In genomic region chr13:73446076-73446475, GRCm38 (mm10) we compare ENCODE assay signal across 11 mouse cellular contexts. TPM values are rescaled to one million over a fixed set of nuclear protein-coding genes. Genes with fewer than 3 reads are reported as not detected.
DNase-seq lines count a peak whose midpoint lies in the region; ATAC-seq and TF ChIP-seq lines count a peak whose summit lies in the region.
"Had no signal": no experiment of that assay in that cellular context is flagged by ENCODE, and none has a peak within 500 bp of the region (broad histone marks: within the 10 kb centered on the region; RNA-seq: fewer than 3 reads in every experiment).

No protein-coding gene starts in this region.

- H3K36me3 ChIP-seq in forebrain, postnatal 0 days (ENCODE audit: insufficient read depth): no peaks in the 10 kb centered on the region
- no peaks in the 10 kb centered on the region for H3K36me3 ChIP-seq in forebrain, embryonic 12.5 days (replicated peaks)
- no peaks in the 10 kb centered on the region for H3K36me3 ChIP-seq in limb, embryonic 11.5 days (ENCODE audit: control insufficient read depth, insufficient read depth, low read length)
- no peaks in the 10 kb centered on the region for H3K36me3 ChIP-seq in limb, embryonic 10.5 days
- H3K36me3 ChIP-seq in erythroblast, embryonic 14.5 days (ENCODE audit: control insufficient read depth): peaks cover 29% of the 10 kb centered on the region
- H3K36me3 ChIP-seq in liver, embryonic 16.5 days (ENCODE audit: control insufficient read depth, insufficient read depth): no peaks in the 10 kb centered on the region
- H3K36me3 ChIP-seq: midbrain, embryonic 12.5 days had no signal

- TF ChIP-seq CTCF in forebrain, postnatal 0 days (IDR thresholded peaks at IDR 0.05; ENCODE audit: low read depth): no peak

- no peak overlapping the region for H3K4me2 ChIP-seq in forebrain, postnatal 0 days (ENCODE audit: low read depth)
- H3K4me2 ChIP-seq in forebrain, embryonic 12.5 days: no peak overlapping the region
- H3K4me2 ChIP-seq in limb, embryonic 11.5 days (ENCODE audit: low read depth, severe bottlenecking): no peak overlapping the region
- H3K4me2 ChIP-seq in liver, embryonic 16.5 days (ENCODE audit: low read depth, low read length): peak overlapping the region; percentile 78
- H3K4me2 ChIP-seq: midbrain, embryonic 12.5 days had no signal

- ATAC-seq in forebrain, postnatal 0 days: no peak
- no peak for ATAC-seq in forebrain, embryonic 12.5 days (ENCODE audit: low FRiP score)
- 0 out of 2 replicates have a peak, but pooled peaks have one; percentile 13 for ATAC-seq in limb, embryonic 11.5 days (ENCODE audit: insufficient number of reproducible peaks, low FRiP score, low TSS enrichment, low read depth)
- ATAC-seq in liver, embryonic 16.5 days (ENCODE audit: low read depth): peak; percentile 78
- ATAC-seq: inflammation-experienced regulatory T-cells, adult 6 months had no signal

- no peak overlapping the region for H3K4me3 ChIP-seq in forebrain, postnatal 0 days (ENCODE audit: low read depth, low read length)
- no peak overlapping the region for H3K4me3 ChIP-seq in forebrain, embryonic 12.5 days (replicated peaks)
- no peak overlapping the region for H3K4me3 ChIP-seq in limb, embryonic 11.5 days (ENCODE audit: low read depth, low read length)
- H3K4me3 ChIP-seq in limb, embryonic 10.5 days: no peak overlapping the region
- peak overlapping the region; percentile 52 for H3K4me3 ChIP-seq in erythroblast, embryonic 14.5 days (replicated peaks)
- peak overlapping the region; percentile 44 for H3K4me3 ChIP-seq in liver, embryonic 16.5 days (ENCODE audit: low read depth, low read length)
- H3K4me3 ChIP-seq: midbrain, embryonic 12.5 days had no signal

- H3K9ac ChIP-seq in forebrain, postnatal 0 days: no peak overlapping the region
- no peak overlapping the region for H3K9ac ChIP-seq in forebrain, embryonic 12.5 days
- H3K9ac ChIP-seq in limb, embryonic 11.5 days (ENCODE audit: low read length): no peak overlapping the region
- H3K9ac ChIP-seq in liver, embryonic 16.5 days (ENCODE audit: low read depth, low read length): peak overlapping the region; percentile 69
- H3K9ac ChIP-seq: midbrain, embryonic 12.5 days had no signal

- H3K4me1 ChIP-seq in forebrain, postnatal 0 days (ENCODE audit: insufficient read depth): no peaks in the 10 kb centered on the region
- H3K4me1 ChIP-seq in forebrain, embryonic 12.5 days: no peaks in the 10 kb centered on the region
- no peaks in the 10 kb centered on the region for H3K4me1 ChIP-seq in limb, embryonic 11.5 days (ENCODE audit: control insufficient read depth, insufficient read depth, low read length)
- H3K4me1 ChIP-seq in limb, embryonic 10.5 days: peaks cover 7% of the 10 kb centered on the region; the same call in 1 of the 2 replicates
- H3K4me1 ChIP-seq in erythroblast, embryonic 14.5 days (ENCODE audit: control insufficient read depth): peaks cover 100% of the 10 kb centered on the region
- peaks cover 80% of the 10 kb centered on the region for H3K4me1 ChIP-seq in liver, embryonic 16.5 days (ENCODE audit: control insufficient read depth, low read depth, low read length)

- H3K27ac ChIP-seq in forebrain, postnatal 0 days (ENCODE audit: low read depth, low read length): peak overlapping the region; percentile 51
- H3K27ac ChIP-seq in forebrain, embryonic 12.5 days: no peak overlapping the region
- H3K27ac ChIP-seq in limb, embryonic 11.5 days (replicated peaks; ENCODE audit: low read depth, low read length): no peak overlapping the region
- no peak overlapping the region for H3K27ac ChIP-seq in limb, embryonic 10.5 days
- H3K27ac ChIP-seq in liver, embryonic 16.5 days (ENCODE audit: low read length): peak overlapping the region; percentile 98
- H3K27ac ChIP-seq: midbrain, embryonic 12.5 days had no signal

- H3K27me3 ChIP-seq in forebrain, postnatal 0 days (ENCODE audit: insufficient read depth, low read length): no peaks in the 10 kb centered on the region
- H3K27me3 ChIP-seq in forebrain, embryonic 12.5 days: peaks cover 3% of the 10 kb centered on the region; the same call in 1 of the 2 replicates
- H3K27me3 ChIP-seq in limb, embryonic 11.5 days (ENCODE audit: control insufficient read depth, insufficient read depth, low read length): no peaks in the 10 kb centered on the region
- H3K27me3 ChIP-seq in limb, embryonic 10.5 days (ENCODE audit: low read depth, poor library complexity, severe bottlenecking): no peaks in the 10 kb centered on the region
- H3K27me3 ChIP-seq in erythroblast, embryonic 14.5 days (ENCODE audit: control insufficient read depth): no peaks in the 10 kb centered on the region
- H3K27me3 ChIP-seq in liver, embryonic 16.5 days (ENCODE audit: control insufficient read depth, insufficient read depth, low read depth, low read length): no peaks in the 10 kb centered on the region
- H3K27me3 ChIP-seq: midbrain, embryonic 12.5 days had no signal

- 95% methylated on average over 2 of the region's 2 CpGs for WGBS in forebrain, postnatal 0 days
- 91% methylated on average over 2 of the region's 2 CpGs for WGBS in forebrain, embryonic 12.5 days
- 93% methylated on average over 2 of the region's 2 CpGs for WGBS in limb, embryonic 11.5 days
- WGBS in limb, embryonic 10.5 days: 85% methylated on average over 2 of the region's 2 CpGs
- 22% methylated on average over 2 of the region's 2 CpGs for WGBS in liver, embryonic 16.5 days (ENCODE audit: insufficient replicate concordance)

- H3K9me3 ChIP-seq in forebrain, postnatal 0 days (ENCODE audit: low read length): no peaks in the 10 kb centered on the region
- H3K9me3 ChIP-seq in forebrain, embryonic 12.5 days: no peaks in the 10 kb centered on the region
- H3K9me3 ChIP-seq in limb, embryonic 11.5 days (ENCODE audit: control insufficient read depth, low read length): no peaks in the 10 kb centered on the region
- no peaks in the 10 kb centered on the region for H3K9me3 ChIP-seq in limb, embryonic 10.5 days (replicated peaks)
- H3K9me3 ChIP-seq in erythroblast, embryonic 14.5 days (ENCODE audit: control insufficient read depth, low read length): no peaks in the 10 kb centered on the region
- no peaks in the 10 kb centered on the region for H3K9me3 ChIP-seq in liver, embryonic 16.5 days (replicated peaks; ENCODE audit: control insufficient read depth, low read length)
- H3K9me3 ChIP-seq: midbrain, embryonic 12.5 days had no signal

- no peak for DNase-seq in forebrain, postnatal 0 days
- no peak for DNase-seq in limb, embryonic 11.5 days (ENCODE audit: low spot score)
- no peak for DNase-seq in limb, embryonic 10.5 days (ENCODE audit: low spot score)
- DNase-seq in layer of hippocampus, adult 8-10 months (ENCODE audit: low spot score in 2 of 2): no peak
- no peak for DNase-seq in frontal cortex, postnatal 25 days (ENCODE audit: low spot score in 2 of 2)
- DNase-seq: adrenal gland, postnatal 10 days had no signal

RNA-seq across cellular contexts. Expression of gene Lpcat1, which starts 20.9 kb away (rescaled TPM):
- total RNA-seq in forebrain, postnatal 0 days (2014; rRNA removed): 136 and 144 TPM in 2 replicates
- 76.5 and 87.2 TPM in 2 replicates for polyA plus RNA-seq in forebrain, postnatal 0 days (2015; fragmentation: Nextera tagmentation; extraction: Ambion mirVana)
- 65.9 and 67.0 TPM in 2 replicates for polyA plus RNA-seq in forebrain, embryonic 12.5 days (2016; fragmentation: Nextera tagmentation; extraction: Ambion mirVana)
- polyA plus RNA-seq in limb, embryonic 11.5 days (2014; fragmentation: Nextera tagmentation; extraction: Ambion mirVana): 47.6 and 47.7 TPM in 2 replicates
- polyA plus RNA-seq in limb, embryonic 10.5 days (2016; fragmentation: Nextera tagmentation; extraction: Ambion mirVana): 51.5 and 56.7 TPM in 2 replicates
- polyA plus RNA-seq in erythroblast, embryonic 14.5 days (2012): 11.1 and 15.4 TPM in 2 replicates
- polyA plus RNA-seq in liver, embryonic 16.5 days (2015; fragmentation: Nextera tagmentation; extraction: Ambion mirVana): 59.4 and 64.7 TPM in 2 replicates
- total RNA-seq in layer of hippocampus, adult 8-10 months (2022): 10 to 100 TPM; 33.1 to 47.9 (median 44.0) TPM

Comparison
In these comparisons a context has a peak if more than half of its experiments do, and no peak if none do; other contexts are left out.
1. H3K27ac ChIP-seq: peak in forebrain, postnatal 0 days (single experiment) and liver, embryonic 16.5 days (single experiment); none in forebrain, embryonic 12.5 days (single experiment), limb, embryonic 11.5 days (single experiment) and limb, embryonic 10.5 days (single experiment).
2. ATAC-seq: peak in limb, embryonic 11.5 days (single experiment) and liver, embryonic 16.5 days (single experiment); none in forebrain, postnatal 0 days (single experiment) and forebrain, embryonic 12.5 days (single experiment).
3. H3K4me3 ChIP-seq: peak in erythroblast, embryonic 14.5 days (single experiment) and liver, embryonic 16.5 days (single experiment); none in forebrain, postnatal 0 days (single experiment), forebrain, embryonic 12.5 days (single experiment), limb, embryonic 11.5 days (single experiment) and limb, embryonic 10.5 days (single experiment).